Mouse (Mus musculus) kidney, postnatal 14 days (tissue): ENCODE results near the gene Med15.

Experiments
- DNase-seq: peaks from one replicate; pipeline ENCODE4 v3.0.0; 2022; ENCODE audit warnings: mixed read lengths

Gene Med15

DNA sequence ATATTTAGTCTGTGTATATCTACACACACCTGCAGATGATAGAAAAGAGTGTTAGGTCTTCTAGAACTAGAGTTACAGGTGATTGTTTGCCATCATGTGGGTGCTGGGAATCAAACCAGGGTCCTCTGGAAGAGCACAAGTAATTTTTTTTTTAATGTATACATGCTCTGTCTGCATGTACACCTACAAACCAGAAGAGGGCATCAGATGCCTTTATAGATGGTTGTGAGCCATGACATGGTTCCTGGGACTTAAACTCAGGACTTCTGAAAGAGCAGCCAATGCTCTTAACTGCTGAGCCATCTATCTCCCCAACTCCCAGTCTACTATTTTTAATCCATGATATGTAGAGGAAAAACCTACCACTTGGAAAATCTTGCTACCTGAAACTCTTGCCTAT lies 2.7 kb downstream of the Med15 start:
- DNase-seq, result no peak

DNA sequence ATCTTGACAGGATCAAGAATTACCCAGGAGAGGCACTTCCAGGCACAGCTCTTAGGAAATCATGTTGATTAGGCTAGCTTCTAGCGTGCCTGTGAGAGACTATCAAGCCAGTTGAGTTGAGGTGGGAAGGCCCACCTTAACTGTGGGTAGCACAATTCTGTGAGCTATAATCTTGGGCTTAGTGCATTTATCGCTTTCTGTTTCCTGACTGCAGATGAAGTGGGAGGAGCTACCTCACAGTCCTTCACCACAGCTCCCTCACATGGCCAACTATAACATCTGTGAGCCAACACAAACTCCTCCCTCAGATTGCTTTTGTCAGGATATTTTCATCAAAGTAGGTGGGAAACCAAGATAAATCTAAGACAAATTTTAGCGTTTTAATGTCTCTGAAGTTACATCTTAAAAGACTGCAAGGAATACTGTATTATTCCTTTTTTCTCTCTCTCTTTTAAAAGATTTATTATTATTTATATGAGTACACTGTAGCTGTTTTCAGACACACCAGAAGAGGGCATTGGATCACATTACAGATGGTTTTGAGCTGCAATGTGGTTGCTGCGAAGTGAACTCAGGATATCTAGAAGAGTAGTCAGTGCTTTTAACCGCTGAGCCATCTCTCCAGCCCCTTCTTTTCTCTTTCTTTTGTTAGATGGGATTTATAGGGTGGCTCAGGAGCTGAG lies 5.4 kb downstream of the Med15 start:
- DNase-seq, result peak; percentile 70

DNA sequence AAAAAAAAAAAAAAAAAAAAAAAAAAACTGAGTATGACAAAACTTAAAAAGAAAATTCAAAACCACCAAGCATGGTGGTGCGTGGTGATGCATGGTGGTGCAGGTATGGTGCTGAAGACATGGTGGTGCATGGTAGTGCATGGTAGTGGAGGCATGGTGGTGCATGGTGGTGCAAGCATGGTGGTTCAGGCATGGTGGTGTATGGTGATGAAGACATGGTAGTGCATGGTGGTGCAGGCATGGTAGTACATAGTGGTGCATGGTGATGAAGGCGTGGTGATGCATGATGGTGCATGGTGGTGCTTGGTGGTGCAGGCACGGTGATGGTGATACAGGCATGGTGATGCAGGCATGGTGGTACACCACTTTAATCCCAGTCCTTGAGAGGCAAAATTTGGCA lies 8.2 kb downstream of the Med15 start:
- no peak for DNase-seq

DNA sequence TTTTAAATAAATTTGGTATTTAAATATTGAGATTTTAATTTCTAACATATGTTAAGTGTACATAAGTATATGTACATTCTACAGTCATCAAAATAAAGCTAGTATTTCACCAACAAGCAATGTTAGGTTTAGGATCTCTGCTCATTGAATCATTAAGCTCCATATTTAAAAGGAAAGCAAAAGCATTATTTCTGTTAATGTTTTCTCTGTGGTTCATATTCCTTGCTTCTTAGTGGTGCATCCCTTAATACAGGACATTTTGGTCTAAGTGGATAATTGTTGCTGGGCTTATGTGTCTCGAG lies 9.4 kb downstream of the Med15 start:
- no peak for DNase-seq

DNA sequence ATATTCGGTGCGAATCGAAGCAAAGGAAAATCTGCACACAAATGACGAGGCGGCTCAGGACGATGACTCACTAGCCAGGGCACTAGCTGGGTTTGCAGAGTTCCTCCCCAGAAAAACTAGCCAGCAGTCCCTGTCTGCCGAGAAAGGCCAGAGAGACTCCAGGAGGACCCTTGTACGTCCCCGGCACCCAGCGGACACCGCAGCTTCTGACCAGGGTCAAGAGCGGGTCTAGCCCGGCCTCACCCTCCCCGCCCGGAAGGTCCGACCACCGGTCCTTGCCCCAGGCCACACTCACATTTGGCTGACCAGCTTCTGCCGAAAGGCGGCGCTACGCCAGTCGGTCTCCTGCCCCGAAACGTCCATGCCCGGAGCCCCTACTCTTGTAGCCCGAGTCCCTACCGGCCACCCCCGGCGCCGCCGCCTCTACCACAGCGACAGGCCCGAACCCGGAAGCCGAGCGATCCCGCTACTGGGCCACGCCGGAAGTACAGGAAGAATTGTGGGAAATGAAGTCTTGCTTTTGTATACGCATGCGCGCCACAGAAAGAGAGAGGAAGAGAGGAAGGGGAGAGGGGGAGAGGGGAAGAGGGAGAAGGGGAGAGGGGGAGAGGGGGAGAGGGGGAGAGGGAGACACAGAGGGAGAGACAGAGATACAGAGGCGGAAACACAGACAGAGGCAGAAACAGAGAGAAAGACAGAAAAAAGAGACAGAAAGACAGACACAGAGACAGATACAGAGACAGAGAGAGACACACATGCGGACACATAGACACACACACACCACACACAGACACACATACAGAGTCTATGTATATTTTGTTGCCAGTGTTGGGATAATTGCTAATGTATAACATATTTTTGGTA lies 10.0 kb downstream of the Med15 start:
- DNase-seq, result peak; percentile 93

DNA sequence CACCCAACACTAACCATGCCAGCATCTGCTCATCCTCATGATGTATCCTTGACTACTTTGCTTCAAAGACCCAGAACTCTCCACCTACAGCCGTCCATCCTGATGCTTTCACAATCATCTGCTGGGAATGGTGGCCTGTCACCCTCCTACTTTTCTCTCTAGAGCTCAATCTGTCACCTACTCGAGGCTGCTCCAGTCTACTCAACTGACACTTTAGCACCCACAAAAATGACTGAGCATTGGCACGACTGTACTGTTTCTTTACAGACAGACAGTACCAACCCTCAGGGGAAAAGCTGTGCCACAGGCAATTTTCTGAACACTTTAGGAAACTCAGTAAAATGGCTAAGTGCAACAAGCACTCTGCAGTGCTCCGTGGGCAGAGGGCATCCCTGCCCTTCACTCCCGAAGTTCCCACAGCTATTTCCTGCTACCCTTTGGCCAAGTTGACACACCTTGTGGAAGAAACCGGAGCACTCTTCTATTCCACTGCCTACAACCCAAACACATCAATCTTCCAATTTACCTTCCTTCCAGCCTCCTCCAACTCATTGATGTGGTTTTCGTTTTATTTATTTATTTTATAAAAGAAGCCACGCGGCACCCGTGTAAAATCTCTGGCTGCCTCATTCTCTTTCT lies 10.8 kb downstream of the Med15 start:
- DNase-seq, result no peak

DNA sequence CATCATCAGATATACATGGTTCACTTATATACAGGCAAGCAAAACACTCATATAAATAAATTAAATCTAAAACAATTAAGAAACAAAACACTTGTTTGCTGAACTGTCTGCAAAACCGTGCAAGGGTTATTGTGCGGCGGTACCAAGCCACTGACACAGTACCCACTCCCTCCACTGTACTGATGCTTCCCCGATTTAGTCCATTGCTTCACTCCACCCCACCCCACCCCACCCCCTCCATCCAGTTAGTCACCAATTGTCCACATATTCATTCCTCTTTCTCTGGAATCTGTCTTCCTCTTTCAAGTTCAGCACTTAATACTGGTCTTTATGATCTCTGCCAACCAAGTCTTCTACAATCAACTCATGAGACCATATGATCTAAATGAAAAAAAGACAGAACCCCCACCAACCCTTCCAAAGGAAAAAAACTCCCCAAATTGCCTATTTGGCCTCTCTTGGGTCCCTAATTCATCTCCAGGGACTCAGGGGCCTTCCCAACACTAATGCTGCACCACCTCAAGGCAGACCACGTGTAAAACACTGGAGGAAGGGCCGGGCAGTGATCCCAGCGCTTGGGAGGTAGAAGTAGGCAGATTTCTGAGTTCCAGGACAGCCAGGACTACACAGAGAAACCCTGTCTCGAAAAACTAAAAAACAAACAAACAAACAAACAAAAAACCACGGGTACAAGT lies 11.4 kb downstream of the Med15 start:
- DNase-seq, result no peak

DNA sequence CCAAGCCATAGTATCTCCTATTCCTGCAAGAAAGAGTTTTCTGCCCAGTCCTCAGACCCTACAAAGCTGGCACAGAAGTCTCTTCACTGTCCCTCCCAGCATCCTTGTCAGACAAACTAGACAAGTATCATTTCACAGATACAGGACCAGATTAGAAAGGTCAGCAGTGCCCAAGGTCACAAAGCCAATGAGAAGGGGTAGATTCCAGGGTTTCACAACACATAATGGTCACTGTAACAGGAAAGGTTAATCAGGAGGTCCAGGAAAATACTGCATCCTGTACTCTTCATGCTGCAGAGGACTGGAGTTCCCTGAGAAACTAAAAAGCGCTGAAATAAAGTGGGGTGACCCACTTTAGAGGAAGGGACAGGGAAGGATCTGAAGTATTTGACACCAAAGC lies 14.9 kb downstream of the Med15 start:
- DNase-seq, result no peak

DNA sequence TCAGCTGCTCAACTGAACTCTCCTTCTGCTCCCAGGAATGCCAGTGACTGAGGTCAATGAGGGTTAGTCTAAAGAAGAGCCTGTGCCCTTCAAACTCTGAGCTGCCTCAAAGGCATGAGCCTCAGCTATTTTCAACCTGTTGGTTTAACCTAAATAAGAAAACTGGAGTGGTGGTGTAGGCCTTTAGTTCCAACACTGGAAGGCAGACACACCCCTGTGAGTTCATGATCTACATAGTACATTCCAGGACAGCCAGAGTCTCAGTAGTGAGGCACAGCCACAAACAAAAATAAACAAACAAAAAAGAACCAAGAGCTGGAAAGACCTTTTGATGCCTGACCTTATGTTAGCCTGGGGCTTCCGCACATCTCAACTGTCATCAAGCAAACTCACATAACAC lies 25.1 kb downstream of the Med15 start:
- peak; percentile 33 for DNase-seq

DNA sequence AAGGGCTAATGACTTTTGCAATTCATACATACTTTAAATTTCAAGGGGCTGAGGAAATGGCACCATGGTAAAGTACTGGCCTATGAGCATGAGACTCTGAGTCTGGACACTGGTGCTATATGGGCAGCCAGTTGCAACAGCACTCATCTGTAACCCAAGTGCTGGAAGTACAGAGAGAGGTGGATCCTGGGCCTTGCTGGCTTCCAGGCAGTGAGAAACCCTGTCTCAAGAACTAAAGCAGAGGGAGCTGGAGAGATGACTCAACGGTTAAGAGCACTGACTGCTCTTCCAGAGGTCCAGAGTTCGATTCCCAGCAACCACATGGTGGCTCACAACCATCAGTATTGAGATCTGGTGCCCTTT lies 31.7 kb downstream of the Med15 start:
- no peak for DNase-seq

DNA sequence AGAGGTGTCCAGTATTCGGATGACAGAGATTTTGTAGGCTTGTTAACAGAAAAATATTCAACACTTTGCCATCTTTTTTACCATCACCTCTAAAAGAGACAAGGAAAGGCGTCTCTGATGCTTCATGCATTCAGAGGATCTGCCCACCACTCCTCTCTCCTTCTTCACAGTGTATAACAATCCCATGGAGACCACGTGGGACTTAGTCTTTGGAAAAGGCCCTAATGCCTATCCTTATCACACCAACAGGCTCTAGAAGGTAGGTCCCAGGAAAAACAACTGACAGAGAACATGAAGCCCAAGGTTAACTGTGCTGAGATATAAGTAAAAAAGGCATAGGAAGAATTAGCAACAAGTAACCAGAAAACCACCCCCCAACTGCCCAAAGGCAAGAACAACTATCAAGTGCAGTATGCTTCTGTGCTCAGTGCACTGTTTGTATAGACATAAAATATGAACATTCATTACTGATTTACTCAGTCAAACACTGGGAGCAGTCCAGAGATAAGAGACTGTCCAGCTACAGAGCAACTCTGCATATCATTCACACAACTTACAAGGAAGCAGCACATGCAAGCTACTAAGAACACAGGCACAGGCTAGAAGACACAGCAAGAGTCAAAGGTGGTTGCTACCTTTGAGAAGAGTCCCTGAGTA lies 32.2 kb downstream of the Med15 start:
- no peak for DNase-seq

DNA sequence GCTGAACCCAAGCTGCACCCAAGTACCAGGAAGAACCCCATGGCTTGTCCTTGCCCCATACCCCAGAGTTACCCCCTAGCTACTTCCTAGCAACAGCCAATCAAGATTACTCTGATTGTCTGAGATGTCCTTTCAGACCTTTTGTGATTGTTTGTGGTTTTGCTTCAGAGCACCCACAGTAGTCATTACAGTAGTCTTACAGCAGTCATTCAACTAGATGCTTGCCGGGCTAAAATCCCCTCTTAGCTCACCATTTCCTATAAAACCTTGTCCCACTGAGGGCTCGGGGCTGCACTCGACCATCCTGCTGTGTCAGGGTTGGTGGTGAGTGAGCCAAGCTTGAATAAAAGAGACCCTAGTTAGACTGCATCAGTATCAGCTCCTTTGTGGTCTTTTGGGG lies 37.8 kb downstream of the Med15 start:
- no peak for DNase-seq

DNA sequence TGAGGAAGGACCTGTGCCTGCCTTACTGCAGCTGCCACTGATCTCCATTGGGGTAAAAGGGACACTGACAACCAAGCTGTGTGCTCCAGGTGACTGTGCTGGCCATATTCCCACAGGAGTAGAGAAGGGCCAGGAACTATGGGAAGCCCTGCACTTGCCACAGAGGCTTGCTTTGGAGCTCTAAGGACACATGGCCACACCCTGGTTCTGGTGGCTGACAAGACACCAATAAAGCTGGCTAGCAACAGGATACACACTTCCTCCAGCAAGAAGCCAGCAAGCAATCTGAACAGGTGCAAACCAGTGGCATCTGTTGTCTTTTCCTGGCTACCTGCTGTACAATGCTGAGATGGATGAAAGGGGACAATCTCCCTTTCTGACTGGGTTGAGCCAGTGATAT lies 62.8 kb downstream of the Med15 start:
- DNase-seq, result no peak

DNA sequence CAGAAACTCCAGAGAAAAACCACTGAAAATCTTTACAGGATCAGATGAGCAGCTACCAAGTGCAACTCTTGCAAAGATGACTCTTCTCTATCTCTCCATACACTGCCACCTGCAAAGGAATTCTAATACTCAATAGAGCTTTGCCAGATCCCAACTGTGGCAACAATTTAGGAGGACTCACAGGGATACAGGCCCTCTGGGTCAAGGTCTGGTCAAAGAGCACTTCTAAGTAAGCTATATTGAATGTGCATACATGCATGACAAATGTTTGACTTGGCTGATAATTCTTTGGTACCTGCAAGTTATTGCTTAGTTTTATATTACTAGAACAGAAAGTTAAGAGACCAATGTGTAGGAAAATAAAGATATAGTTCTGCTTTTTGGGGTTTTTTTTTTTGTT lies 67.1 kb downstream of the Med15 start:
- DNase-seq, result no peak

DNA sequence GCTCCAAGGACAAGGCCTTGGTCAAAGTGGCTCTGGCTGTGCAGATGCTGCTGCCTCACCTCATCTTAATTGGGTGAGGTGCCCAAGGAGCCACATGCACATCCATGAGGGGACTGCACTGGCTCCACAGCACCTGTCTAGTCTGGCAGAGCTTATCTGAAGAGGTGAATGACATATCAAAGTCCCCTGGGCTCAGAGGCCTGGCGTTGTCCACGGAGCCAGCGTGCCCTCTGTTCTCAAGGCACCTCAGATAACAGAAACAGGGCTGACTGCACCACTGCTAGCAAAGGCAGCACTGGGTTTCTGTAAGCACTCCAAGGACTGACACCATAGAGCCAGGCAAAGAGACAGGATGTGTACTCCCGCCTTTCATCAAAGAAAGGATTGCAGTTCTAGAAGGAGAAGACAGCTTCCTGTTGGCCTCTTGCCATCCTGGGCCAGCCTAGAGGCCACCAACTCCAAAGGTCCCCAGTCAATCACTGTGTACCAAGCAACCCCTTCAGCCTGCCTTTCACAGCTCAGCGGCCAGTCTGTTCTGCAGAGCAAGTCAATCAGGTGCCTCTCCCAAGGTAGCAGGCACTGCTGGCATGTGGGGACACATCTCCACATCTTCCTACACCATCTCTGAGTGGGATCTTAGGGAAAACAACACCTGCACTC lies 76.3 kb downstream of the Med15 start:
- peak; percentile 30 for DNase-seq

DNA sequence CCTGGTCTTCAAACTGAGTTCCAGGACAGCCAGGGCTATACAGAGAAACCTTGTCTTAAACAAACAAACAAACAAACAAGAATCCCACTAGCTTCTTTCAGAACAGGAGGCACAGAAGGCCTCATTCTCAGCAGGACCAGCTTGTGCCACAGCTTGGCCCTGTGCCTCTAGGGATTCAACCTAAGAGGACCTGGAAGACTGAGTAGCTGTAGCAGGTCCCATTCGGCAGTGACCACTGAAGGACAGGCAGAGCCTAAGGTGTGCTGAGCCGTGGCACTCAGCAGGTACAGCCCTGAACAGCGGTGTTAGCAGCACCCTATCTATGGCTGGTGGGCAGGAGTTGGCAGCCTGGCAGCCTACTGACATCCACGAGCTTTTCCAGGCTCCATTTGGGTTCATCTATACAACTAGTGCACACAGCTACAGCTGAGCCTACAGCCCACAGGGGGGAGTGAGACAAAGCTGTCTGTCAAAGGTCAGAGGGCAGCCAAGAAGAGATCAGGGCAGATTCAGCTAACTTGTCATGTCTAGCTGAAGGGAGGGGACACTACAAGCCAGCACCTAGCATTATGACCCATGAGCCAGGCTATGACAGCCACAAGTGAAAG lies 78.4 kb downstream of the Med15 start:
- no peak for DNase-seq

DNA sequence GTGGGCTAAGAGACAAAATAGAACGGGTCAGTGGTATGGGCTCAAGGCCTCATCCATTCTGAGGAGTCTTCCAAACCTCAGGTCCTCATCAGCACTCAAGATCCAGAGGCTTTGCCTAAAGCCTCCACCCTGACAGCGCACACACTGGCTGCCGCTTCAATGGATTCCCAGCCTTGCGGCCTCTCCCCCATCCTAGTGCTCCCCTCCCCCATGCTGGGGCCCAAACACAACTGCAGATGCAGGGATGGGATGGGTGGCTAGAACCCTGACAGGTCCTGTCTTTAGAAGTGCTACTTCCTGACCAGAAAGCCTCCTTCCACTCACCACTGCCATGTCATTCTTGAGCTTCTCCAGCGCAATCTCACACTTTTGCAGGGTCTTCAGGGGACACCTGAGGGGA lies 79.1 kb downstream of the Med15 start:
- DNase-seq, result no peak

DNA sequence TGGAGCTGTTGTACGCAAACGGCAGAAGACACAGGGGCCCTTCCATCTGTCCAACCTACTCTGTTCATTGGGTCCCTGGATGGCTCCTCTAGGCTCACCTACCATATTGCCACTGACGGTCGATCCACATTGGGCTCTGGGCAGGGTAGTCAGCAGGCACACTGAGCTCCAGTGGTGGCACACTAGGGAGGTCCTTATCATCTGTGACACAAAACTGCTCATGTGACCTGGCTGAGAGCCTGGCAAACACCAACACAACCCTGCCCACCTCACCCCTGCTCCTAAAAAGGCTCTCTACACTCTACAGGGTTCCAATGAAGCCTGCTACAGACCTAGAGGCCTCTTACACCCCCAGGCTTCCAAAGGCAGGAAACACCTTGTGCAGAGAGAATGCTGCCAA lies 80.1 kb downstream of the Med15 start:
- no peak for DNase-seq

DNA sequence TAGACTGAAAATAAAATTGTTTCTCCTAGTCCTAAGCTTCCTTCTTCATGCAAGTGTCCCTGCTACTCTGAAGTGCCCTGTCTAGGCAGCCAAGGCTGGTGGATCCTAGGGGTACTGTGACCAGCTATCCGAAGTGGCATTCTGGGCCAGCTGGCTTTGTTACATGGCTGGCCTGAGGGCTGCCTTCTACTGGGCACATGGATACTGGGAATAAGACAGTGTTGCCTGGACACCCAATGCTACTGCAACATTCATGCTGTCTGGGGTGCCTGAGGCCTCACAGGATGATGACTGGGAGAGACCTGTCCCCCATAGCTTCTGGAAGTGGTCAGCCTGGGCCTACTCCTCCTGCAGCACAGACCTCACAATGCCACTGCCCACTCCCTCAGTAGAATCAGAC lies 82.0 kb downstream of the Med15 start:
- DNase-seq, result no peak

DNA sequence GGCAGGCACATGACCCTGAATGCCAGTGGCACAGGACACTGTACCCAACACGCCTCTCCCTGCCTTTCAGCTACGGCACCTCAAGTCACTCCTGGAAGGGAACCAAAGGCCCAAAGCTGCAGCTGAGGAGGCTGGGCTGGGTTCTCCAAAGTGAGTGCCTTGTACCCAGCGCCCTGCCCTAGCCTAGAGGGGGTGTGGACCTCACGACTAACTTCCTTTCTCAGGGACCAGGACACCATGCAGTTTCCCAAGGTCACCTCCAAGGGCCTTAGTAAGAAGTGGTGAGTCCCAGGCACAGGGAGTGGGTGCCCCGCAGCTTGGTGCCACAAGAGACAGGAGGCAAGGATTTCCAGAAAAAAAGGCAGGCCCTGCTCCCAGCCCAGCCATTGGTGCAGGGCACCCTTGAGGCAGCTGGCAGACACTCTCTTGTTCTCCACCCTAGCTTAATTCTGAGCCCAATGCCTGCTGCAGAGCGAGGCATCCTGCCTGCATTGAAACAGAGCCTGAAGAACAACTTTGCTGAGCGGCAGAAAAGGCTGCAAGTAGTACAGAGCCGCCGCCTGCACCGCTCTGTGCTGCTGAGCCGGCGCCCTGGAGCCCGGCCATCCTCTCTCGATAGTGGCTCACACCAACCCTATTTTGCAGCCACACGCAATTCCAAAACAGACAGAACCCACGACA lies 82.6 kb downstream of the Med15 start:
- DNase-seq, result no peak

DNA sequence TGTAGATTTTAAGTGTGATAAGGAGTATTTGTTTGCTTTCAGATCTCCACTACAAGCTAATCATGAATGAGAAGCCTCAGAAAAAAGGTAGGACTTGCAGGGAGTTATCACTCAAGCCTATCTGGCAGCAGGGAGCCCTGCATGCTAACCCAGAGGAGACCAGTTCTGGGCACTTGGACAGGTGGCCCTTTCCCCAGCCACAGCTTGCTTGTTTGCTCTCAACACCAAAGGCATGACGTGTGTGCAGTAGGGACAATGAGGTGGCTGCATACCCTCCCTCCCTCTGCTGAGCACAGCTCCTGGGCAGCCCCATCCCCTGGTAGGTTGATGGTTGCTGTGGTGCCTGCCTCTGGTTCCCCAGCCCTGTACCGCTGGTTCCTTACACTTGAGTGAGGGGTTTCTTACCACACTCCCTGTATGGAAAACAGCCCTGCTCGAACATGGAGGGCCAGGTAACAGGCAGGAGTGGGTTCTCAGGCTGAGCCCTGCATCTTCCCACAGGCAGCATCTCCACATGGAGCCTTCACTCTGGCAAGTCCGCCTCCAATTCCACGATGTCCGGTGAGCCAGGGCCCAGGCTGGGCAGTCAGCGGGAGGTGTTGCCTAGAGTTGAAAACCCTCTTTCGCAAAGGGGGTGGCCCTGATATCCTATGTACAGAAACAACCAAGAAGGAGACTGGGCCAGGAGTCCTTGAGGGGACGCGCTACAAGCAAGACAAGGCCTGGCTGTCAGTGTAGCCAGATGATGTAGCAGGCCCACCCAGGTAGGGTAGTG lies 84.9 kb downstream of the Med15 start:
- no peak for DNase-seq
